Mouse (Mus musculus) kidney, embryonic 16.5 days (tissue): ENCODE results near the gene Gpc6. TPM values are rescaled to one million over a fixed set of nuclear protein-coding genes. Genes with fewer than 3 reads are reported as not detected.

Experiments used
- ATAC-seq: fragments of 200-750 bp; cut with Nextera tagmentation; 2 replicates; pipeline ENCODE4 v1.8.0; 2017; ENCODE audit warnings: moderate TSS enrichment; ENCODE audit not compliant: low FRiP score, low TSS enrichment
- H3K27ac ChIP-seq: fragments of 300-500 bp; sonication (generic); 2 replicates; pipeline ENCODE4 v1.5.1; 2014; ENCODE audit warnings: low read length
- H3K27me3 ChIP-seq: fragments of 300-500 bp; sonication (generic); 2 replicates; pipeline ENCODE4 v1.6.1; 2014; ENCODE audit warnings: low read length, control low read depth, mixed read lengths; ENCODE audit not compliant: insufficient read depth
- H3K36me3 ChIP-seq: fragments of 300-500 bp; sonication (generic); 2 replicates; pipeline ENCODE4 v1.6.1; 2014; ENCODE audit warnings: low read length, control low read depth, mixed read lengths; ENCODE audit not compliant: insufficient read depth
- H3K4me1 ChIP-seq: fragments of 300-500 bp; sonication (generic); 2 replicates; pipeline ENCODE4 v1.6.1; 2014; ENCODE audit warnings: low read length, control low read depth, mixed read lengths; ENCODE audit not compliant: insufficient read depth
- H3K4me2 ChIP-seq: fragments of 300-500 bp; sonication (generic); replicated peaks from 2 replicates; pipeline ENCODE4 v1.6.1; 2014; ENCODE audit warnings: low read depth, low read length
- H3K4me3 ChIP-seq: fragments of 300-500 bp; sonication (generic); 2 replicates; pipeline ENCODE4 v1.5.1; 2014; ENCODE audit warnings: mild to moderate bottlenecking, low read length
- H3K9ac ChIP-seq: fragments of 300-500 bp; sonication (generic); replicated peaks from 2 replicates; pipeline ENCODE4 v1.6.1; 2014; ENCODE audit warnings: low read length
- H3K9me3 ChIP-seq: fragments of 300-500 bp; sonication (generic); 2 replicates; pipeline ENCODE4 v1.6.1; 2016; ENCODE audit warnings: low read length, control low read depth
- WGBS: fragments of 180-500 bp; shearing (Covaris S2); extraction: QIAGEN DNeasy Blood & Tissue Kit; methylation state at CpG from one replicate; pipeline ENCODE4 v1.1.7; 2014; 5-methylcytosine and 5-hydroxymethylcytosine counted together
- polyA plus RNA-seq: library from polyadenylated mRNA; unstranded; fragments of >200 nt; fragmentation: Nextera tagmentation; extraction: Ambion mirVana; gene quantifications from 2 replicates; pipeline ENCODE4 v1.2.1, GENCODE M21; 2015

Gpc6 gene
- polyA plus RNA-seq, 1 experiment from 2014 or later: 62.7 TPM

GRCm38 (mm10) chr14:116987341-116987740 lies 62.2 kb downstream of the Gpc6 start:
- H3K36me3 ChIP-seq: peaks cover 6% of the 10 kb centered on the region
- no peaks in the 10 kb centered on the region for H3K27me3 ChIP-seq
- peaks cover 3% of the 10 kb centered on the region; the same call in 1 of the 2 replicates for H3K9me3 ChIP-seq
- no peak overlapping the region for H3K9ac ChIP-seq
- H3K4me1 ChIP-seq: no peaks in the 10 kb centered on the region
- ATAC-seq: no peak
- H3K4me2 ChIP-seq: no peak overlapping the region
- no peak overlapping the region for H3K27ac ChIP-seq
- 78% methylated on average over 3 of the region's 3 CpGs for WGBS
- no peak overlapping the region for H3K4me3 ChIP-seq

GRCm38 (mm10) chr14:117000376-117000775 lies 75.3 kb downstream of the Gpc6 start:
- no peaks in the 10 kb centered on the region for H3K4me1 ChIP-seq
- H3K9me3 ChIP-seq: no peaks in the 10 kb centered on the region
- WGBS: 60% methylated on average over 1 of the region's 1 CpGs
- H3K4me2 ChIP-seq: no peak overlapping the region
- H3K27ac ChIP-seq: no peak overlapping the region
- no peaks in the 10 kb centered on the region for H3K36me3 ChIP-seq
- 0 out of 2 replicates have a peak, but pooled peaks have one; percentile 57 for ATAC-seq
- H3K9ac ChIP-seq: no peak overlapping the region
- no peaks in the 10 kb centered on the region for H3K27me3 ChIP-seq
- H3K4me3 ChIP-seq: no peak overlapping the region

- no peak for ATAC-seq
- Histone ChIP-seq H3K9me3 (no peaks in the 10 kb centered on the region), H3K4me1 (no peaks in the 10 kb centered on the region), H3K36me3 (no peaks in the 10 kb centered on the region), H3K27me3 (no peaks in the 10 kb centered on the region), H3K4me2 (no peak overlapping the region), H3K4me3 (no peak overlapping the region), H3K27ac (no peak overlapping the region), H3K9ac (no peak overlapping the region)
- WGBS: 81% methylated on average over 8 of the region's 8 CpGs
These were observed 77.2 kb downstream of the Gpc6 start for GRCm38 (mm10) chr14:117002313-117002712.

GRCm38 (mm10) chr14:117008781-117009180 lies 83.7 kb downstream of the Gpc6 start:
- H3K9me3 ChIP-seq: no peaks in the 10 kb centered on the region; the same call in 1 of the 2 replicates
- no peaks in the 10 kb centered on the region for H3K4me1 ChIP-seq
- no peak overlapping the region for H3K9ac ChIP-seq
- 81% methylated on average over 3 of the region's 3 CpGs for WGBS
- no peaks in the 10 kb centered on the region for H3K27me3 ChIP-seq
- no peak overlapping the region for H3K4me3 ChIP-seq
- H3K36me3 ChIP-seq: no peaks in the 10 kb centered on the region
- H3K27ac ChIP-seq: no peak overlapping the region
- no peak overlapping the region for H3K4me2 ChIP-seq
- no peak for ATAC-seq

- no peaks in the 10 kb centered on the region for H3K27me3 ChIP-seq
- no peak overlapping the region for H3K4me2 ChIP-seq
- H3K36me3 ChIP-seq: no peaks in the 10 kb centered on the region
- H3K9ac ChIP-seq: no peak overlapping the region
- H3K9me3 ChIP-seq: no peaks in the 10 kb centered on the region
- H3K4me3 ChIP-seq: no peak overlapping the region
- no peak overlapping the region for H3K27ac ChIP-seq
- no peaks in the 10 kb centered on the region for H3K4me1 ChIP-seq
- WGBS: 48% methylated on average over 1 of the region's 1 CpGs
- no peak for ATAC-seq
These were observed 87.9 kb downstream of the Gpc6 start for GRCm38 (mm10) chr14:117012969-117013368.

GRCm38 (mm10) chr14:117013554-117014117 lies 88.5 kb downstream of the Gpc6 start:
- H3K4me1 ChIP-seq: no peaks in the 10 kb centered on the region
- WGBS: 27% methylated on average over 3 of the region's 3 CpGs
- no peak overlapping the region for H3K4me2 ChIP-seq
- no peak overlapping the region for H3K27ac ChIP-seq
- no peak overlapping the region for H3K4me3 ChIP-seq
- H3K27me3 ChIP-seq: no peaks in the 10 kb centered on the region
- peak; percentile 59; the same call in 1 of the 2 replicates for ATAC-seq
- H3K9me3 ChIP-seq: no peaks in the 10 kb centered on the region
- no peaks in the 10 kb centered on the region for H3K36me3 ChIP-seq
- no peak overlapping the region for H3K9ac ChIP-seq

- no peaks in the 10 kb centered on the region for H3K4me1 ChIP-seq
- 43% methylated on average over 4 of the region's 4 CpGs for WGBS
- no peak overlapping the region for H3K4me2 ChIP-seq
- no peaks in the 10 kb centered on the region for H3K27me3 ChIP-seq
- H3K9ac ChIP-seq: no peak overlapping the region
- H3K4me3 ChIP-seq: no peak overlapping the region
- no peak for ATAC-seq
- no peaks in the 10 kb centered on the region for H3K9me3 ChIP-seq
- no peak overlapping the region for H3K27ac ChIP-seq
- no peaks in the 10 kb centered on the region for H3K36me3 ChIP-seq
These were observed 90.3 kb downstream of the Gpc6 start for GRCm38 (mm10) chr14:117015333-117015922.

GRCm38 (mm10) chr14:117022180-117022799 lies 97.2 kb downstream of the Gpc6 start:
- Histone ChIP-seq H3K4me3 (no peak overlapping the region), H3K4me1 (no peaks in the 10 kb centered on the region), H3K9ac (no peak overlapping the region), H3K4me2 (no peak overlapping the region), H3K27me3 (no peaks in the 10 kb centered on the region), H3K27ac (no peak overlapping the region), H3K36me3 (no peaks in the 10 kb centered on the region), H3K9me3 (no peaks in the 10 kb centered on the region)
- 70% methylated on average over 5 of the region's 5 CpGs for WGBS
- ATAC-seq: no peak

GRCm38 (mm10) chr14:117034146-117034545 lies 109.0 kb downstream of the Gpc6 start:
- H3K4me1 ChIP-seq: 0 out of 2 replicates have a peak, but pooled peaks cover 3% of the 10 kb centered on the region
- no peak overlapping the region for H3K9ac ChIP-seq
- H3K9me3 ChIP-seq: no peaks in the 10 kb centered on the region
- no peak overlapping the region for H3K4me2 ChIP-seq
- no peak overlapping the region for H3K4me3 ChIP-seq
- no peaks in the 10 kb centered on the region for H3K36me3 ChIP-seq
- H3K27me3 ChIP-seq: no peaks in the 10 kb centered on the region
- WGBS: 68% methylated on average over 4 of the region's 4 CpGs
- H3K27ac ChIP-seq: no peak overlapping the region
- peak; percentile 31; the same call in 1 of the 2 replicates for ATAC-seq

GRCm38 (mm10) chr14:117041017-117041416 lies 115.9 kb downstream of the Gpc6 start:
- no peak for ATAC-seq

More at GRCm38 (mm10) chr14:117041017-117041416, 115.9 kb downstream of the Gpc6 start:
- Histone ChIP-seq H3K27ac (no peak overlapping the region), H3K4me3 (no peak overlapping the region), H3K27me3 (no peaks in the 10 kb centered on the region), H3K36me3 (0 out of 2 replicates have a peak, but pooled peaks cover 2% of the 10 kb centered on the region), H3K4me2 (no peak overlapping the region), H3K9ac (no peak overlapping the region), H3K9me3 (no peaks in the 10 kb centered on the region), H3K4me1 (no peaks in the 10 kb centered on the region)
- WGBS: 93% methylated on average over 5 of the region's 5 CpGs
